8 mouse cellular contexts compared by ENCODE assay signal in the genomic region with DNA sequence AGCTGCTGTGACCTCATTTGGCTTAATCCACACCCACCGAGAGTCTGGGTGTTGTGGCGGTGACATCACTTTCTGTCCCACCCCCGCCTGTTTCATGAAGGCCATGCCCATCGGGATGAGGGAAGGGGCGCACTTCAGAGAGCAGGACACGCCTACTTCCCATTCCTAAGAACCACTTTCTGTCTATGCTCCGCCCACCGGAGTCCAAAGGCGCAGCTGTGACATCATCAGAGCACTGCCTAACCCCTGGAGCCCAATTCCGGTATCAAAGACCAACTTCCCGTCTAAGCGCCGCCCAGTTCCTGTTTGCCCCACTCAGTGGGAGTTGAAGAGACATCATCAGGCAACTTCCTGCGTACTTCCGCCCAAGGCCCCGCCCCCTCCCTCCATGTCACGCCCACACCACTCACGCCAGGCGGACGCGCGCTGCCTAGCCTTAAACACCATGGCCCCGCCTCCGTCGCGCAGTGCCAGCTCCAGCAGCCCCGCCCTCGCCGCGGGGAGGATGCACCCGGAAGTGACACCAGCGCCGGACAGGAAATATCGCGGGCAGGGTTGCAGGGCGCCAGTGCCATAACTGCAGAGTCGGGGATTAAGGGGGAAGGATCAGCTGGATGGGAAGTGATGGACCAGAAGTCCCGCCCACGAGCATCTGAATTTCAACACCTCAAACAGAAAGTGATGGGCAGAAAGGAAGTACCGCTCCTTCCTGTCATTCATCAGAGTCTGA. TPM values are rescaled to one million over a fixed set of nuclear protein-coding genes. Genes with fewer than 3 reads are reported as not detected.
A peak's percentile ranks its signal among the peaks of the same experiment; 100 is the strongest.
DNase-seq lines count a peak whose midpoint lies in the region; ATAC-seq and TF ChIP-seq lines count a peak whose summit lies in the region.

No protein-coding gene starts in this region.

- DNase-seq in adrenal gland, postnatal 14 days = peak; percentile 97
- peak; percentile 95 to 97 for DNase-seq in layer of hippocampus, adult 8-10 months (ENCODE audit: low spot score in 2 of 2)
- DNase-seq in right cerebral cortex, postnatal 10 days (ENCODE audit: low spot score in 2 of 2) = peak; percentile 96 to 97
- DNase-seq in urinary bladder, postnatal 36 days (ENCODE audit: low spot score in 2 of 2) = peak; percentile 85 to 89

- WGBS in embryonic facial prominence, embryonic 12.5 days = 7% methylated on average over 40 of the region's 40 CpGs
- 7% methylated on average over 40 of the region's 40 CpGs for whole genome bisulfite sequencing in heart, embryonic 14.5 days

- peaks cover 5% of the 10 kb centered on the region; the same call in 1 of the 2 replicates for H3K36me3 ChIP-seq in E14TG2a.4 (ENCODE audit: insufficient read depth, low read length)
- H3K36me3 ChIP-seq in embryonic facial prominence, embryonic 12.5 days = peaks cover 11% of the 10 kb centered on the region; the same call in 1 of the 2 replicates
- peaks cover 4% of the 10 kb centered on the region; the same call in 1 of the 2 replicates for H3K36me3 ChIP-seq in heart, embryonic 14.5 days (ENCODE audit: control insufficient read depth, insufficient read depth, low read length)
- H3K36me3 ChIP-seq in megakaryocyte, embryonic 14.5 days (replicated peaks; ENCODE audit: low read length) = peaks cover 42% of the 10 kb centered on the region

- H3K9me3 ChIP-seq in E14TG2a.4 (ENCODE audit: low read length) = peaks cover 29% of the 10 kb centered on the region
- peaks cover 54% of the 10 kb centered on the region for H3K9me3 ChIP-seq in embryonic facial prominence, embryonic 12.5 days
- peaks cover 56% of the 10 kb centered on the region for H3K9me3 ChIP-seq in heart, embryonic 14.5 days (ENCODE audit: control insufficient read depth, low read length)
- H3K9me3 ChIP-seq in megakaryocyte, embryonic 14.5 days = peaks cover 45% of the 10 kb centered on the region

- no peaks in the 10 kb centered on the region for H3K27me3 ChIP-seq in E14TG2a.4 (ENCODE audit: insufficient read depth, low read length)
- H3K27me3 ChIP-seq in embryonic facial prominence, embryonic 12.5 days = no peaks in the 10 kb centered on the region
- H3K27me3 ChIP-seq in heart, embryonic 14.5 days (ENCODE audit: control insufficient read depth, insufficient read depth, low read length) = no peaks in the 10 kb centered on the region
- no peaks in the 10 kb centered on the region for H3K27me3 ChIP-seq in megakaryocyte, embryonic 14.5 days (replicated peaks)

- 0 out of 2 replicates have a peak, but pooled peaks cover 5% of the 10 kb centered on the region for H3K4me1 ChIP-seq in E14TG2a.4 (replicated peaks; ENCODE audit: low read depth, low read length)
- no peaks in the 10 kb centered on the region for H3K4me1 ChIP-seq in embryonic facial prominence, embryonic 12.5 days
- H3K4me1 ChIP-seq in heart, embryonic 14.5 days (ENCODE audit: control insufficient read depth in 2 of 2, insufficient read depth in 2 of 2, low read length in 2 of 2) = no peaks in the 10 kb centered on the region
- no peaks in the 10 kb centered on the region; the same call in 1 of the 2 replicates for H3K4me1 ChIP-seq in megakaryocyte, embryonic 14.5 days

- peak overlapping the region; percentile 43 for H3K4me2 ChIP-seq in embryonic facial prominence, embryonic 12.5 days (replicated peaks)
- peak overlapping the region; percentile 74 for H3K4me2 ChIP-seq in heart, embryonic 14.5 days (ENCODE audit: low read length)

- no peak for TF ChIP-seq CTCF in E14TG2a.4 (conservative IDR thresholded peaks at IDR 0.05; ENCODE audit: low read length)

- H3K27ac ChIP-seq in embryonic facial prominence, embryonic 12.5 days = peak overlapping the region; percentile 88
- H3K27ac ChIP-seq in heart, embryonic 14.5 days (replicated peaks in 1 of 2; ENCODE audit: control insufficient read depth in 1 of 2, insufficient read depth in 1 of 2, low read depth in 2 of 2, low read length in 2 of 2) = peak overlapping the region; percentile 77 to 91

- H3K4me3 ChIP-seq in E14TG2a.4 (replicated peaks; ENCODE audit: low read length) = peak overlapping the region; percentile 79
- H3K4me3 ChIP-seq in embryonic facial prominence, embryonic 12.5 days = peak overlapping the region; percentile 55
- H3K4me3 ChIP-seq in heart, embryonic 14.5 days (ENCODE audit: control insufficient read depth in 1 of 2, insufficient read depth in 1 of 2, low read depth in 1 of 2, low read length in 2 of 2) = peak overlapping the region; percentile 49 to 65
- peak overlapping the region; percentile 95 for H3K4me3 ChIP-seq in megakaryocyte, embryonic 14.5 days (replicated peaks)

- peak; percentile 62 for ATAC-seq in embryonic facial prominence, embryonic 12.5 days (ENCODE audit: insufficient number of reproducible peaks, insufficient read depth, low FRiP score, low TSS enrichment)
- peak; percentile 65 for ATAC-seq in heart, embryonic 14.5 days (ENCODE audit: insufficient number of reproducible peaks, insufficient read depth, low FRiP score, low read depth)

- no peak overlapping the region for H3K9ac ChIP-seq in embryonic facial prominence, embryonic 12.5 days
- 0 out of 2 replicates have a peak overlapping the region, but pooled peaks have one; percentile 28 for H3K9ac ChIP-seq in heart, embryonic 14.5 days (ENCODE audit: low read length)

RNA-seq across cellular contexts. Expression of gene Crlf2, which starts 2.0 kb away (rescaled TPM):
- 22.9 and 27.6 TPM in 2 replicates for total RNA-seq in adrenal gland, postnatal 14 days (2021)
- 5.4 and 7.1 TPM in 2 replicates for polyA plus RNA-seq in embryonic facial prominence, embryonic 12.5 days (2016; fragmentation: Nextera tagmentation; extraction: Ambion mirVana)
- polyA plus RNA-seq in heart, embryonic 14.5 days (2014; fragmentation: Nextera tagmentation; extraction: Ambion mirVana) = 6.9 and 7.0 TPM in 2 replicates
- 10 to 100 TPM; 25.7 to 42.9 (median 33.2) TPM for total RNA-seq in layer of hippocampus, adult 8-10 months (2022)
- polyA plus RNA-seq in megakaryocyte, embryonic 14.5 days (2012; ENCODE audit: insufficient read depth, low replicate concordance) = 161 and 214 TPM in 2 replicates

Comparison
In these comparisons a context has a peak if more than half of its experiments do, and no peak if none do; other contexts are left out.
1. Peak in every context shown above with its lines: DNase-seq, ATAC-seq, H3K4me3 ChIP-seq and H3K27ac ChIP-seq.
2. RNA of gene Crlf2, which starts 2.0 kb away (polyA plus RNA-seq): 161 to 214 TPM in megakaryocyte, embryonic 14.5 days; 6.9 to 7.0 TPM in heart, embryonic 14.5 days and 5.4 to 7.1 TPM in embryonic facial prominence, embryonic 12.5 days; every median in the first group is over 10 times any median in the second.